Mouse (Mus musculus): Measurements from ENCODE around the gene Pogk. TPM values are rescaled to one million over a fixed set of nuclear protein-coding genes. Genes with fewer than 3 reads are reported as not detected.

Gene Pogk
- polyA plus RNA-seq (2015; fragmentation: Nextera tagmentation; extraction: Ambion mirVana) = 9.6 and 9.8 TPM in 2 replicates

DNA sequence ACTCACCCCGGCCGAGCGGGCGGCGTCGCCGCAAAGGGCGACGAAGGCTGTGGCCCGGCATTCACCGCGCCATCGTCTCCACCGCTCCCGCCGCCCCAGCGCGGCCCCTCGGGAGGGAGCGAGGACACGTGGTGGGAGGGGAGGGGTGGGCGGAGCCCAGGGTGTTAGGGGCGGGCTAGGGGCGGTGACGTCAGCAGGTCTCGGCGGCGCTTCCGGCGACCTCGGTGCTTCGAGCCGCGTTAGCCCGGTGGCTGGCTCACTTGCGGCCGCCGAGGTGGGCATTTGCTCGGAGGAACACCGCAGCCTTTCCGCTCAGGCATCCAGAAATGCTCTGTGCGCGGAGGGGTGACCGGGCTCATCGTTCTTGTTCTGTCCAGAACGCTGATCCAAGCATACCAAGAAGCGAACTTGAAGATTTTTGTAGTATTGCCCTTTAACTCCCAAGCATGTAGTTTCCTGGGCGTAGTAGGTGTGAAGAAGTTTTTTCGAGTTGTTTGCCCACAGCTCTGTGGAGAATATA lies at the start of gene Pogk:
Pogk (minus strand) TSS at position 163 of the 520 bp plus-strand sequence.
- WGBS = 5% methylated on average over 49 of the region's 49 CpGs
- Histone ChIP-seq H3K27me3 (replicated peaks) (no peaks in the 10 kb centered on the region), H3K9me3 (peaks cover 13% of the 10 kb centered on the region), H3K4me1 (peaks cover 31% of the 10 kb centered on the region), H3K36me3 (peaks cover 35% of the 10 kb centered on the region), H3K4me2 (peak within 1 kb of the TSS; percentile 79), H3K4me3 (peak within 1 kb of the TSS; percentile 71), H3K9ac (peak within 1 kb of the TSS; percentile 89), H3K27ac (replicated peaks) (peak within 1 kb of the TSS; percentile 71)
- peak; percentile 88 for ATAC-seq (ENCODE audit: extremely low read depth, insufficient number of reproducible peaks, low FRiP score, low TSS enrichment)

DNA sequence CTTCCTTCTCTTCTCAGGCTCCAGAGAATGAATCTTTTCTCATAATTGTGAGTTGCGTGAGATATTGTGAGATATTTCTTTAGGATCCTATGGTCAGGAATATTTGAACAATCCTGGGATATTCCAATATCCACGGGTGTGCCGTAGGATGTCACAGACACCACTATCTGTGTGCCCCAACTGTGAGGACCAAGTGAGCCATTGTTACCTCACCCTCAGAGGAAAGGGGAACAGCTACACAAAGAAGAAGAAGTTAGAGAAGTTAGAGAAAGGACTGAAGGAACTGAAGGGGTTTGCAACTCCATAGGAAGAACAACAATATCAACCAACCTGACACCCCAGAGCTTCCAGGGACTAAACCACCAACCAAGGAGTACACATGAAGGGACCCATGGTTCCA lies 32.3 kb upstream of the Pogk start:
- no peaks in the 10 kb centered on the region for H3K27me3 ChIP-seq (replicated peaks)
- no peaks in the 10 kb centered on the region for H3K9me3 ChIP-seq
- H3K4me3 ChIP-seq = no peak overlapping the region
- ATAC-seq (ENCODE audit: extremely low read depth, insufficient number of reproducible peaks, low FRiP score, low TSS enrichment) = no peak
- H3K4me2 ChIP-seq = no peak overlapping the region
- H3K27ac ChIP-seq (replicated peaks) = no peak overlapping the region
- 75% methylated on average over 3 of the region's 3 CpGs for WGBS
- H3K36me3 ChIP-seq = no peaks in the 10 kb centered on the region
- no peaks in the 10 kb centered on the region for H3K4me1 ChIP-seq
- H3K9ac ChIP-seq = no peak overlapping the region

DNA sequence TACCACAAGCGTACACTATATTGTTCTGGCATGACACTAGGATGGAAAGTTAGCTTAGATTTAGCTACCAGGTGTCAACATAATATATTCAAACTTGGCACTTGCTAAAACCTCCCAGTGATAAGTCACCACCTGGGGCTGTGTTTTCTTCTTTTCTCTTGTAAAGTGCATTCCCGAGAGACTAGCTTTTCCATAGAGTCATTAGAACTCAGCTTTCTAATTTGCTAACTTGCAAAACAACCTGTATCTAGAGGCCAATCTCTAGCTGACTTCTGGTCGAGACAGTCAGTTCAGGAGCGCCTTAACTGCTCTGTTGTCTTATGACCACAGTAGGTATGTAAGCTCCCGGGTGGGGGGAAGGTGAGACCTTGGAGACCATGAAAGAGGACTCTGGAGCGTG lies 29.8 kb upstream of the Pogk start:
- H3K9me3 ChIP-seq = no peaks in the 10 kb centered on the region
- H3K27ac ChIP-seq (replicated peaks) = no peak overlapping the region
- no peaks in the 10 kb centered on the region for H3K4me1 ChIP-seq
- no peak overlapping the region for H3K4me2 ChIP-seq
- H3K4me3 ChIP-seq = no peak overlapping the region
- no peak overlapping the region for H3K9ac ChIP-seq
- no peaks in the 10 kb centered on the region for H3K36me3 ChIP-seq
- H3K27me3 ChIP-seq (replicated peaks) = no peaks in the 10 kb centered on the region
- no peak for ATAC-seq (ENCODE audit: extremely low read depth, insufficient number of reproducible peaks, low FRiP score, low TSS enrichment)
- 60% methylated on average over 6 of the region's 6 CpGs for WGBS

DNA sequence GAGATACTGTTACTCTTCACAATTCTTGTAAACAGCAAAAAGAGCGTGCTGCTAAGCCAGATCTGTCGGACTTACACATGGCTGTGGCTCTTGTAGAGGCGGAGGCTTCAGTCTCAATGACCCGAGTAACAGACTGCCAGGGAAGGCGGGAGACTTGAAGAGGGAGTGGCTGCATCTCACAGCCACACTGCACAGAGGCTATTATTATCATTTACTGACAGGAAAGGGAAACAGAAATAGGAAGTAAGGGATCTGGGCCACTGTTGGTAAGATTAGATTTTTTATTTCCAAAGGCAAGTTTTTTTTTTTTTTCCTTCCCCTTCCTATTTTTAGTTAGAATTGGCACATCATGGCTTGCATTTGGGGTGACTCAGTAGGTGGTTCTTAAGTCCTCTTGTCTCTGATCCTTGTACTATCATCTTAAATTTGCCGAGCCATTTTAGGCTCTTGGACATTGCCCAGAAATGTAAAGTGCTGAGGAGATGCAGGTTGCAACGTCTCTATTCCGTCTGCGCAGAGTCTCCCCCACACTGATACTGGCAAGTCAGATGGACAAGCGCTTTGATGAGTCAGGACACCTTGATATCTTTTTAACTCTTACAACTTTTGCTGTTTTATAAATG lies 20.3 kb upstream of the Pogk start:
- H3K36me3 ChIP-seq = no peaks in the 10 kb centered on the region
- H3K27ac ChIP-seq (replicated peaks) = no peak overlapping the region
- H3K9me3 ChIP-seq = no peaks in the 10 kb centered on the region
- no peak for ATAC-seq (ENCODE audit: extremely low read depth, insufficient number of reproducible peaks, low FRiP score, low TSS enrichment)
- no peak overlapping the region; the same call in 1 of the 2 replicates for H3K4me3 ChIP-seq
- 38% methylated on average over 10 of the region's 10 CpGs for WGBS
- 0 out of 2 replicates have a peak overlapping the region, but pooled peaks have one; percentile 48 for H3K9ac ChIP-seq
- no peaks in the 10 kb centered on the region for H3K27me3 ChIP-seq (replicated peaks)
- 0 out of 2 replicates have a peak, but pooled peaks cover 11% of the 10 kb centered on the region for H3K4me1 ChIP-seq
- peak overlapping the region; percentile 41 for H3K4me2 ChIP-seq

DNA sequence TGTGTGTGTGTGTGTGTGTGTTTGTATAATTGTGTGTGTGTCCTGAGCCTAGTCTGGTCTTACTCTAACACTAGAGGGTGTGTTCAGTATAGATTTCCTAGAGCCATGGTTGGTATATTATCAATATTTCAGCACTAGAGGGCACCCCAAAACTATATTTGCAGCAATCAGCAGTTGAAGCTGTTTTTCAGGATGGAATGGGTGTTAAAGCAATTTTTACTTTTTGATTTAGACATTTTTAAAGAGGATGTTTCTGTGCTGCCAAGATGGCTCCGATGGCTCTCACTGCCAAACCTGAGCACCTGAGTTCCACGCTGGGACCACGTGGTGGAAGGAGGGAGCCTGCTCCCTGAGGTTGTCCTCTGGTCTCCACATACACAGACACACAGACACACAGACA lies 19.4 kb upstream of the Pogk start:
- ATAC-seq (ENCODE audit: extremely low read depth, insufficient number of reproducible peaks, low FRiP score, low TSS enrichment) = no peak
- Histone ChIP-seq H3K4me1 (0 out of 2 replicates have a peak, but pooled peaks cover 11% of the 10 kb centered on the region), H3K9ac (no peak overlapping the region), H3K9me3 (no peaks in the 10 kb centered on the region), H3K4me3 (no peak overlapping the region), H3K4me2 (no peak overlapping the region), H3K27me3 (replicated peaks) (no peaks in the 10 kb centered on the region), H3K36me3 (no peaks in the 10 kb centered on the region), H3K27ac (replicated peaks) (no peak overlapping the region)
- 53% methylated on average over 3 of the region's 3 CpGs for WGBS

DNA sequence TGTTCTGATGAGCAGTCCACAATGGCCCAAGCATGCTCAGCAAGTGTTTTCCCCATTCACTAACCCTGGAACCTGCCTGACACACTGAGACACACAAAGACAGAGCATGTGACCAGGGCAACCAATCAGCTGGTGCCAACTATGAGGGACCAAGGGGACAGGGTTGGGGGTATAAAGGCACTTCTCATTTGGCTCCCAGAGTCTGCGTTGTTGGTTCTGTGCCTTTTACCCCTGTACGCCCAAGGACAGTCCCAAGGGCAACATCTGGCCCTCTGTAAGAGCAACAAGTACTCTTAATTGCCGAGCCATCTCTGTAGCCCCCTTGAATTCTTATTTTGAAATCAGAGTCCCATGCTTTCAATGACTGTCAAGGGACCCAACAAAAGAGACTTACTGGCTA lies 2.6 kb upstream of the Pogk start:
- Histone ChIP-seq H3K4me1 (peaks cover 12% of the 10 kb centered on the region), H3K9ac (no peak overlapping the region), H3K27ac (replicated peaks) (no peak overlapping the region), H3K9me3 (peaks cover 13% of the 10 kb centered on the region), H3K36me3 (peaks cover 10% of the 10 kb centered on the region), H3K4me3 (no peak overlapping the region), H3K27me3 (replicated peaks) (no peaks in the 10 kb centered on the region), H3K4me2 (no peak overlapping the region)
- no peak for ATAC-seq (ENCODE audit: extremely low read depth, insufficient number of reproducible peaks, low FRiP score, low TSS enrichment)
- WGBS = 85% methylated on average over 3 of the region's 3 CpGs

DNA sequence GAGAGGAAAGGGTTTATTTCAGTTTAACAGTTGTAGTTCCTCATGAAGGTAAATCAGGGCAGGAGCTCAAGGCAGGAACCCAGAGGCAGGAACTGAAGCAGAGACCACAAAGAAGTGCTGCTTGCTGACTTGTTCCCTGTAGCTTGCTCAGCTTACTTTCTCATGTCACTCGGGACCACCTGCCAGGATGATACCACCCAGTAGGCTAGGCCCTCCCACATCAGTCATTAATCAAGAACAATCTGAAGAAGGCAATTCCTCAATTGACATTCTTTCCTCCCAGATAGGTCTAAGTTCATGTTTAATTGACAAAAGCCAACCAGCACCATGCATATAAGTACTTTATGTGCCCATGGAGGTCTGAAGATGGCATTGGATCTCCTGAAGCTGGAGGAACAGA lies 1.9 kb upstream of the Pogk start:
- peaks cover 13% of the 10 kb centered on the region for H3K9me3 ChIP-seq
- 87% methylated on average over 1 of the region's 1 CpGs for WGBS
- H3K9ac ChIP-seq = no peak overlapping the region
- H3K4me1 ChIP-seq = peaks cover 14% of the 10 kb centered on the region
- H3K27me3 ChIP-seq (replicated peaks) = no peaks in the 10 kb centered on the region
- no peak overlapping the region for H3K27ac ChIP-seq (replicated peaks)
- H3K4me3 ChIP-seq = no peak overlapping the region
- no peak for ATAC-seq (ENCODE audit: extremely low read depth, insufficient number of reproducible peaks, low FRiP score, low TSS enrichment)
- H3K36me3 ChIP-seq = peaks cover 17% of the 10 kb centered on the region
- H3K4me2 ChIP-seq = no peak overlapping the region

DNA sequence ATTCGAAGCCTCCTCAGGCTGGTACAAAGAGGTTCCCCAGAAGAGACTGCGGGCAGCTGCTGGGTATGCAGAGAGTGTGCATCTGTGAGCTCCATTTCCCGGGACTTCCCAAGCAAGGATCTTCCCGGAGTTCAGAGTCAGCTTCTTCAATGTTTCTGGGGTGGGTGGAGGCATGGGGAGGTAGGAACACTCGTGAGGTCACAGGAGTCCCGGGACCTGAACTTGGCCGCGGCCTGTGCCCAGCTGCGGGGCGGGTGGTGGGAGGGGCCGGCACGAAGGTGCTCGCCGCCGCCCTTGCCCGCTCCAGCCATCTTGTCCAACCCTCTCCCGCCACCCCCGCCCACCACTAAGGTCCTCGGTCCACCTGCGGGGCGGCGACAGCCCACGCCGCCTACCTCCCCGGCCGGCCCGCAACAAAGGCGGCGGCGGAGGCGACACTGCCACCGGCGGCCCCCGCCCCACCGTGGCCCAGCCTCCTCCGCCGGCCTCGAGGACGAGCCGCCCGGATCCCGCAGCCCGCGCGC lies 424 bp downstream of the Pogk start:
- peaks cover 40% of the 10 kb centered on the region for H3K36me3 ChIP-seq
- peak overlapping the region; percentile 71 for H3K27ac ChIP-seq (replicated peaks)
- no peaks in the 10 kb centered on the region for H3K27me3 ChIP-seq (replicated peaks)
- peak overlapping the region; percentile 89 for H3K9ac ChIP-seq
- H3K4me1 ChIP-seq = peaks cover 31% of the 10 kb centered on the region
- peaks cover 13% of the 10 kb centered on the region for H3K9me3 ChIP-seq
- peak overlapping the region; percentile 79 for H3K4me2 ChIP-seq
- H3K4me3 ChIP-seq = peak overlapping the region; percentile 71
- 1% methylated on average over 40 of the region's 45 CpGs for WGBS
- peak; percentile 63 for ATAC-seq (ENCODE audit: extremely low read depth, insufficient number of reproducible peaks, low FRiP score, low TSS enrichment)

DNA sequence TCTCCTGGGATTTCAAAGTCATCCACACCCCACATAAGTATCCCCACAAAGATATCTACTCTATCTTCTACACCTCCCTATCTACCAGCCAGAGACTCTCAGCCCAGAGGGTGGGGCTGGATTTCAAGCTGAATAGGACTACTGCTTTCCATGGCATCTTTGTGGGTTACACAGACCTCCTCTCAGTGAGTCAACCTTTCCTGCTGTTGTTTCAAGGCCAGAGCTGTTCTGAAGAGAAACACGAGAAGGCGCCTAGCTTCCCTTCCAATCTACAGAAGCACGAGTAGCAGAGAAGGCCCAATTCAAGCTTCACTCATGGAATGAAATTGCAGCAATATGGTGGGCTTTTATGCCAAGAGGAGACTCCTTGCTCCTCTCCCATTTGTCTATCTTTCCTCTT lies 5.8 kb downstream of the Pogk start:
- 80% methylated on average over 3 of the region's 3 CpGs for WGBS
- H3K4me3 ChIP-seq = no peak overlapping the region

DNA sequence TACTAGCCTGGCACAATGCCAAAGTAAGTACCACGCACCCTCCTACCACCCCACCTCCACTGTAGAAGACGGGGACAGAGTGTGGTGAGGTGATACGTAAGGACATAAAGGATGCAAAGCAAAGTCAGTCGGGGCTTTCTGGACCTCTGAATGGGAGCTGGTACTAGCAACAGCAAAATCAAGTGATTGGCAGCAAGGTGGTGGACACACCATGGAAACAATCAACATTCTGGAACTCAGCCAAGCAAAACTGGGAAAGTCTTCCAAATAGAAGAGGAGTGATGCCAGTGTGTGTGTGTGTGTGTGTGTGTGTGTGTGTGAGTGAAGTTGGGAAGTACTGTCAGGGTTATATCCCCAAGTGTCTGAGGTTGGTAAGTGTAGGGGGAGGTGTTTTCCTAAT lies 7.7 kb downstream of the Pogk start:
- H3K4me3 ChIP-seq = no peak overlapping the region

More for the DNA sequence above, 5.8 kb downstream of the Pogk start:
- H3K4me1 ChIP-seq = peaks cover 34% of the 10 kb centered on the region
- ATAC-seq (ENCODE audit: extremely low read depth, insufficient number of reproducible peaks, low FRiP score, low TSS enrichment) = no peak
- H3K36me3 ChIP-seq = peaks cover 89% of the 10 kb centered on the region
- H3K9me3 ChIP-seq = no peaks in the 10 kb centered on the region
- no peak overlapping the region for H3K27ac ChIP-seq (replicated peaks)
- no peak overlapping the region for H3K9ac ChIP-seq
- H3K27me3 ChIP-seq (replicated peaks) = no peaks in the 10 kb centered on the region
- no peak overlapping the region for H3K4me2 ChIP-seq

DNA sequence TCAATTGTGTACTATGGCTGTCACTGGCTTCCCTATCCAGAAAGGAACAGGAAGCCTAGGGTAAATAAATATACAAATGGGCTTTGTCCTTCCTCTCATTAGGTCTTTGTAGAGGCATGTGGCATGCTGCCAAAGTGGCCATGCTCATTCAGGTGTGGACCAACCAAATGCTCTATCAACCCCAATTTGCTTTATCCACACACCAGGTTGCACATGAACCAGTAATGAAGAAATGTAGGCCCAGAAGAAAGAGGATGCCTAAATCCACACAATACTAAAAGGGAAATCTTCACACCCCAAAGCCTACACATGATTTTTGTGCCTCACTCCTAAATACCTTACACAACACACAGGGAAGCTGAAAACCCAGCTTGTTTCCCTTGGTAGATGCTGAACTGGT lies 8.2 kb downstream of the Pogk start:
- ATAC-seq (ENCODE audit: extremely low read depth, insufficient number of reproducible peaks, low FRiP score, low TSS enrichment) = no peak

More for the DNA sequence above, 7.7 kb downstream of the Pogk start:
- no peaks in the 10 kb centered on the region for H3K9me3 ChIP-seq
- no peak for ATAC-seq (ENCODE audit: extremely low read depth, insufficient number of reproducible peaks, low FRiP score, low TSS enrichment)
- peaks cover 24% of the 10 kb centered on the region for H3K4me1 ChIP-seq
- peaks cover 96% of the 10 kb centered on the region for H3K36me3 ChIP-seq
- H3K27me3 ChIP-seq (replicated peaks) = no peaks in the 10 kb centered on the region
- no peak overlapping the region for H3K27ac ChIP-seq (replicated peaks)
- H3K4me2 ChIP-seq = no peak overlapping the region
- WGBS = 60% methylated on average over 4 of the region's 4 CpGs
- H3K9ac ChIP-seq = no peak overlapping the region

DNA sequence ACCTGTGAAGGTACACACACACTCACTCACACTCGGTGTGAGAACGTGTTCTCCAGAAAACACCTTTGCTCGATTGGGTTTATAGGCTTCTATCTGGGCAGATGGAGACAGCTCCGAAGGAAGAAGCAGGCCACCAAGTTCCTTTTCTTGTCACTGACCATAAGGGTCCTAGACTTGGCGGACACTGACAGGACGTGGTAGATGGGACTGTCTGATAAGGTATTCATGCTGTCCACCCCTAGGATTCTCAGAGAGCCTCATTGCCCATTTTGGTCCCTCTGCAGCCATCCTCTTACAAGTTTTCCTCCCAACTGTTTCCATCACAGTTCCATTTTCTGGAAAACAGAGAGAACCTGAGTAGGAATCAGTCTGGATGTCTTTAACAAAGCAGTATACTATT lies 13.3 kb downstream of the Pogk start:
- Histone ChIP-seq H3K4me3 (no peak overlapping the region), H3K36me3 (peaks cover 100% of the 10 kb centered on the region), H3K9me3 (no peaks in the 10 kb centered on the region), H3K4me2 (no peak overlapping the region), H3K4me1 (no peaks in the 10 kb centered on the region), H3K27ac (replicated peaks) (no peak overlapping the region), H3K27me3 (replicated peaks) (no peaks in the 10 kb centered on the region), H3K9ac (no peak overlapping the region)
- no peak for ATAC-seq (ENCODE audit: extremely low read depth, insufficient number of reproducible peaks, low FRiP score, low TSS enrichment)
- 85% methylated on average over 6 of the region's 6 CpGs for WGBS

More for the DNA sequence above, 8.2 kb downstream of the Pogk start:
- no peaks in the 10 kb centered on the region for H3K9me3 ChIP-seq
- no peak overlapping the region for H3K4me3 ChIP-seq
- H3K4me1 ChIP-seq = peaks cover 21% of the 10 kb centered on the region
- H3K27ac ChIP-seq (replicated peaks) = no peak overlapping the region
- no peaks in the 10 kb centered on the region for H3K27me3 ChIP-seq (replicated peaks)
- peaks cover 96% of the 10 kb centered on the region for H3K36me3 ChIP-seq
- H3K9ac ChIP-seq = no peak overlapping the region
- no peak overlapping the region for H3K4me2 ChIP-seq
